Mouse (Mus musculus): ENCODE measurements around the gene Astn2. TPM values are rescaled to one million over a fixed set of nuclear protein-coding genes. Genes with fewer than 3 reads are reported as not detected.

Astn2 gene
- polyA plus RNA-seq, 1 experiment from 2014 or later, result 2.9 TPM

DNA sequence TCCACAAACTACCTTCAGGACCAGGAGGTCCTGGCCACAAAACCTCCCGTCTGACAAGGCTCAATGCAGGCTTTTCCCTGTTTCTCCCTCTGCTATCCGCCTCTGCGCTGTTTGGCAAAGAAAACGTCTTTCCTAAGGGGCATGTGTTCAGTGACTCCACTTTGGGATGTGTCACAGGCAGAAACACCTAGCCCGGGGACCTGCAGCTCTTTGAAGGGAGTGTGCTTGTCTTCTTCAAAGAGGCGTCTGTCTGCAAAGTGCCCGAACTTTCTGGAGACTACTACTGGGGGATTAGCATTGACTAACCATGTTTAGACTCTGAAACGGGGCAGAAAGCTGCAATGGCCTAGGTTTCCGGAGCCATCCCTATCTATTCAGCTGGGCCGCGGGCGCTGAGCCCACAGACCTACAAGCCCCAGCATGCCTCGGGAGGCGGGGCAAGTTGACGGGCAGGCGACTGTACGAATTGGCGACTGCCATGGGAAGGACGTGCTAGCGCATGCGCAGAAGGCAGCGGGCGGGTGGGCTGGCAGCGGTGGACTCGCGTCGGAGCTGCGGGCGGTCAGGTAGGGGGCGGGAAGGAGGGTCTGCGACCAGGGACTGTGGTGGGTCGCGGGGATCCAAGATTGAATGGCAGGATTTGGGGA is 799.8 kb downstream of the Astn2 start, which contains the start of gene Trim32:
TSS of gene Trim32 (plus strand) at position 483 of the 647 bp plus-strand sequence.
- H3K27ac ChIP-seq, result peak within 1 kb of the TSS; percentile 77
- no peaks in the 10 kb centered on the region for H3K27me3 ChIP-seq
- WGBS, result 3% methylated on average over 33 of the region's 33 CpGs
- ATAC-seq (ENCODE audit: low FRiP score), result peak; percentile 97
- H3K36me3 ChIP-seq, result no peaks in the 10 kb centered on the region
- H3K4me2 ChIP-seq (replicated peaks), result peak within 1 kb of the TSS; percentile 73
- H3K9ac ChIP-seq, result peak within 1 kb of the TSS; percentile 84
- peak within 1 kb of the TSS; percentile 60 for H3K4me3 ChIP-seq
- peaks cover 20% of the 10 kb centered on the region for H3K4me1 ChIP-seq
- no peaks in the 10 kb centered on the region for H3K9me3 ChIP-seq (replicated peaks)

DNA sequence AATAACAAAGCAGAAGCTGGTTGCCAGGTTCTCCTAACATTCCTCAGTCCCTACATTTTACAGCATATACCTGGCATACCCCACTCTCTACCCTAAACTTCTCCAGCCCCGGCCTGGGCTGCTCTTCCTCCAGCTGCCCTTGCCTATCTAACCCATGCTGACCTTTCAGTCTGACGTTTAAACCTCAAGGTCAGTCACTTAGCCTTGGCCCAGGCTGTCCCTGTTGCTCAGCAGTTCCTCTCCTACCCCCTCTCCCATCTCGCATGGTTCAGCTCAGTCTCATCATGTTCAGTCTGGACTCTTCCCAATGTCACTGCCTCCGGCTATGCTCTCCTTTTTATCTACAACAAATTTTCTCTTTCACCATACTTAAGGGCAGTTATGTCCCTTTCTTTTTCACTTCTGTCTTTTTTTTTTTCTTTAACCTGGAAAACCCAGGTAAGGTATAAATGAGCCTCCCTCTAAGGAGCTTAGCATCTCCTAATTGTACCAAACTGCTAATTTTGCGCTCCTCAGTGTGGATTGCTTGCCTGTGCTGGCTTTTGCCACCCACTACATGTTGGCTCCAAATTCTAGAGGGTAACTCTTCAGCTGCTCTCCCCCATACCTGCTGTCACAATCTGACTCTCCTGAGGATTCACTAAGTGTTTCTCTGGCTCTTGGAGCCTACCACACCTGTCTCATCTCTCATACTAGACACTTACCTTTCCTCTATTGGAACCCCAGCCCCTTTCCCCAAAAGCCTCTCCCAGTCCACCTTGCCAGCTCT is 809.6 kb downstream of the Astn2 start:
- H3K4me2 ChIP-seq (replicated peaks), result no peak overlapping the region
- ATAC-seq (ENCODE audit: low FRiP score), result no peak
- H3K4me3 ChIP-seq, result no peak overlapping the region
- 72% methylated on average over 5 of the region's 5 CpGs for WGBS
- H3K9ac ChIP-seq, result no peak overlapping the region
- H3K27me3 ChIP-seq, result no peaks in the 10 kb centered on the region
- H3K36me3 ChIP-seq, result no peaks in the 10 kb centered on the region
- H3K4me1 ChIP-seq, result no peaks in the 10 kb centered on the region
- no peak overlapping the region for H3K27ac ChIP-seq
- no peaks in the 10 kb centered on the region for H3K9me3 ChIP-seq (replicated peaks)

DNA sequence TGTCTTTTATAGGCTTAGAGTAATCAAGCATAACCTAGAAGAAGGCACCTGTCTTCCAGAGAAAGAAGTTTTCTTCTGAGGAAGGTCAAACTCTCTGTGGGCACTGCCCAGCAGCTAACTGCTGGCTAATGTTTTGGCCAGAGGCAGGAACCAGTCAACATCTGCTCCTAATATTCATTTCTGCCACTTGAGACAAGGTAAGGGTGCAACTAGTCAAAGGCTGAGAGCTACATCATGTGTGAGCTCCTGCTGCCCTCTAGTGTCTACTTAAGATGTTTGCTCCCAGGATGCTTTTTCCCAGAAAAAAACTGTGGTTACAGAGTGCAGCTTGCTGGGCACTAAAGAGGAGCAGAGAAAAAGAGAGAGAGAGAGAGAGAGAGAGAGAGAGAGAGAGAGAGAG is 814.6 kb downstream of the Astn2 start:
- no peaks in the 10 kb centered on the region for H3K9me3 ChIP-seq (replicated peaks)
- no peak overlapping the region for H3K4me2 ChIP-seq (replicated peaks)
- H3K27ac ChIP-seq, result no peak overlapping the region
- no peaks in the 10 kb centered on the region; the same call in 1 of the 2 replicates for H3K4me1 ChIP-seq
- H3K36me3 ChIP-seq, result no peaks in the 10 kb centered on the region
- no peak overlapping the region for H3K9ac ChIP-seq
- H3K27me3 ChIP-seq, result no peaks in the 10 kb centered on the region
- ATAC-seq (ENCODE audit: low FRiP score), result peak; percentile 73
- no peak overlapping the region for H3K4me3 ChIP-seq

DNA sequence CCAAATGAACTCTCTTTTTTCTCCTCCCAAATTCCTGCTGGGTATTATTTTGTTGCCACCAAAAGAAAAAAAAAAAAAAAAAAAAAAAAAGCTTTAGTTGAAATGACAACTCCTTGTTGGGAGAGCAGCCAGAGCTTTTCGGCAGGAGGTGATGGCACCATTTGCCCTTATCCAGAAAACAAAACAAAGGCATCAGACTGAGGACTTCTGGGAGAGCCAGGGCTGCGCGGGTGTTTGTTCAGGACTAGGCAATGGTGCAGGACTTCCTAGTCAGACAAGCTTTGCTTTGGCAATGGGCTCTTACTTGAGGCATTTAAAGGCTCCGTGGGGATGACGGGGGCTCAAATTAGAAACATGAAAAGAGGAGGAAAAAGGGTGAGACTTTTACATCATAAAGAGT is 817.5 kb downstream of the Astn2 start:
- H3K9me3 ChIP-seq (replicated peaks), result no peaks in the 10 kb centered on the region
- H3K27me3 ChIP-seq, result no peaks in the 10 kb centered on the region
- no peaks in the 10 kb centered on the region for H3K36me3 ChIP-seq
- ATAC-seq (ENCODE audit: low FRiP score), result no peak
- no peak overlapping the region for H3K4me3 ChIP-seq
- H3K27ac ChIP-seq, result no peak overlapping the region
- no peak overlapping the region for H3K9ac ChIP-seq
- no peak overlapping the region for H3K4me2 ChIP-seq (replicated peaks)
- 36% methylated on average over 5 of the region's 5 CpGs for WGBS
- H3K4me1 ChIP-seq, result no peaks in the 10 kb centered on the region; the same call in 1 of the 2 replicates

DNA sequence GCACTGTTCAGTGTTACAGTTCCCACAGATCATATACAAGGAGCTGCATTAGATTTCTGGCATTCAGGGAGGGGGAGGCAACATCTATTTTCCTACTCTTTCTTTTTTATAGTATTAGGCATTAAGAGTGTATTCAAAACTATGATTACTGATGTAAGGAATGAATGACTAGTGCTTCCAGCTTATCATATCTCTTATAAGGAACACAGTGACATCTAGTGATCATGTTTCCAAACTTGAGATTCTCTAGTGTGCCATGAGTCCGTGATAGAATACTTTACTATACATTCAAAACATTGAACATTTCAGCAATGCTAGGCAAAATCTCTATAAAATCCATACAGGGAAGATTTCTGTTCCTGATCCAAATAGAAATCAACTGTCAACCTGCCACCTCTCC is 824.2 kb downstream of the Astn2 start:
- no peaks in the 10 kb centered on the region for H3K27me3 ChIP-seq
- H3K36me3 ChIP-seq, result no peaks in the 10 kb centered on the region
- H3K4me3 ChIP-seq, result no peak overlapping the region
- H3K9ac ChIP-seq, result no peak overlapping the region
- WGBS, result 79% methylated on average over 1 of the region's 1 CpGs
- H3K4me1 ChIP-seq, result no peaks in the 10 kb centered on the region
- H3K4me2 ChIP-seq (replicated peaks), result no peak overlapping the region
- ATAC-seq (ENCODE audit: low FRiP score), result no peak
- no peak overlapping the region for H3K27ac ChIP-seq
- H3K9me3 ChIP-seq (replicated peaks), result no peaks in the 10 kb centered on the region

DNA sequence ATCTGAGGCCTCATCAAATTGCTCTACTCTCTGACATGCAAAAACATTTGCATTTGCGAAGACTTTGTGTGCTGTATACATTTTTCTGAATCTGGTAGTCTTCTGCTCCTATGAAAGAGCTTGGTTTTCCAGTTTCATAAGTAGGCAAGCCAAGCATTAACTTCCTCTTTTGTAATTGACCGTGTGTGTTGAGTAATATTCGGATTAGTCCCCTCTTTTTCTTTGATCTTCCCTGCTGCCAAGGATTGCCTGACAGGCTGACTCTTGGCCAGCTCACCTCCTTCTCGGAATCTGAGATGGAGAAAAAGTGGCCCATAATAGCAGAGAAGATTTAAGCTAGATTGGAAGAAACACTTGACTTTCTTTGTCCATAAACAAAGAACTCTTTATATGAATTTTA is 838.9 kb downstream of the Astn2 start:
- Histone ChIP-seq H3K27me3 (no peaks in the 10 kb centered on the region), H3K36me3 (no peaks in the 10 kb centered on the region), H3K4me2 (replicated peaks) (no peak overlapping the region), H3K4me1 (no peaks in the 10 kb centered on the region), H3K27ac (no peak overlapping the region), H3K9ac (no peak overlapping the region), H3K9me3 (replicated peaks) (no peaks in the 10 kb centered on the region), H3K4me3 (no peak overlapping the region)
- WGBS, result 75% methylated on average over 4 of the region's 4 CpGs
- ATAC-seq (ENCODE audit: low FRiP score), result no peak

DNA sequence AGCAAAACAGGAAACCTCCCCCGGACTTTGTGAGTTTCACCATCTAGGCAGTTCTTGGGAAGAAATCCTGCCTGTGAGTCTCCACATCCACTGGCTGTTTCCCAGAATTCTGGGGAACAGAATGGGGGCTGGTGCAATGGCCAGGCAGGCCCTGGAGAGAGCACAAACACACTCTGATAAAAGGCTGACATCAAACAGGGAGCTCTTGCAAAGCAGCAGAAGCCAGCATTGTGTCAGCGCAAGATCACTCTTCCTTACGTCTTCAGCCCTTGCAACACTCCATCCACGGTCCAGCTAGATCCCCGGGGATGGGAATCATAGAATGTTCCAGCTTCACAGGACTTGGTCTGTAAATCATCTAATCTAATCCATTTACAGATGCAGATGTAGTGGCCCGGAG is 855.9 kb downstream of the Astn2 start:
- H3K9me3 ChIP-seq (replicated peaks), result no peaks in the 10 kb centered on the region
- ATAC-seq (ENCODE audit: low FRiP score), result no peak
- WGBS, result 75% methylated on average over 6 of the region's 6 CpGs
- H3K4me3 ChIP-seq, result no peak overlapping the region
- no peaks in the 10 kb centered on the region for H3K27me3 ChIP-seq
- H3K27ac ChIP-seq, result no peak overlapping the region
- no peaks in the 10 kb centered on the region for H3K4me1 ChIP-seq
- H3K4me2 ChIP-seq (replicated peaks), result no peak overlapping the region
- H3K9ac ChIP-seq, result no peak overlapping the region
- no peaks in the 10 kb centered on the region for H3K36me3 ChIP-seq

DNA sequence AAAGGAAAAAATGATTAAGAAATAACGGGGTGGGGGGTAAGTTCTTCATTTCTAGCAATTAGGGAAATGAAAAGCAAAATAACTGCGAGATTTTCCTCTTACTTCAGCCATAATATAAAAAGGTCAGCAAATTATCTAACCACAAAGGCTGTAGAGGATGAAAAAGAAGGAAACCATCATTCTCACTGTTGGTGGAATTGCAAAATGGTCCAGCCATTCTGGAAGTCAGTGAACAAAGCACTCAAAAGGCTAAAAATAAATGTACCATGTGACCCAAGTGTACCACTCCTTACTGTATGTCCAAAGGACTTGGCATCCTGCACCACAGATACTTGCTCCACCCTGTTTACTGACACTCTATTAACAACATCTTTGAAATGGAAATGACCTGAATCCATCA is 858.8 kb downstream of the Astn2 start:
- Histone ChIP-seq H3K4me1 (no peaks in the 10 kb centered on the region), H3K27me3 (no peaks in the 10 kb centered on the region), H3K4me3 (no peak overlapping the region), H3K4me2 (replicated peaks) (no peak overlapping the region), H3K9ac (no peak overlapping the region), H3K36me3 (no peaks in the 10 kb centered on the region), H3K9me3 (replicated peaks) (no peaks in the 10 kb centered on the region), H3K27ac (no peak overlapping the region)
- no peak for ATAC-seq (ENCODE audit: low FRiP score)
- WGBS, result 80% methylated on average over 2 of the region's 2 CpGs

DNA sequence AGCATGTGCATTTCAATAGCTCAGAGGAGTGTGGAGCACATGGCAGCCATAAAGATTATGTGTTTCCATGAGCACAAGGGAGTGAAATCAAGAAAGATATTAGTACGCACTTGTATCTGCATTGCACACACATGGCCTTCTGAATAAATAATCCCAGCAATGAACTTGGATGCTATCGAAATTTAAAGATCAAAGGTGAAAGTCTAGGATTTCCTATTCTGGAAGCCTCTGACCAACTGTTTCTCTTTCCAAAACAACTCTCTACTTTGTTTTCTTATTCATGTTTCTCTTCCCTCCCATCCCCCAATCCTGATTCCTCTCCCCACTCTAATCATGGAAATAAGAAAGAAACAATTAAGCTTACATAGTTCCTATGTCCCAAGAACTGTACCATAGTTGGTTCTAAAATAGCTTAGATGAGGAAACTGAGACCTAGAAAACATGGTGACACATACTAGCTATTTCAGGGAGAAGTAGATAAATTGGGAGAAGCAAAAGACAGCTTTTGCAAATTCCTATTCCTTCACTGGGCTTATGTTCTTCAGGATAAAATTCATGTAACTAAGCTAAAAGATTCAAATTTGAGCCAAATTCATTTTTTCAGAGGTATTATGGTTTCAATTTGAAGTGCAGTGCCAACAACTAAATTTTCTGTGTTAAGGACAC is 872.2 kb downstream of the Astn2 start:
- Histone ChIP-seq H3K4me1 (no peaks in the 10 kb centered on the region), H3K9me3 (replicated peaks) (no peaks in the 10 kb centered on the region), H3K4me2 (replicated peaks) (no peak overlapping the region), H3K27me3 (no peaks in the 10 kb centered on the region), H3K36me3 (no peaks in the 10 kb centered on the region), H3K9ac (no peak overlapping the region), H3K27ac (no peak overlapping the region), H3K4me3 (no peak overlapping the region)
- WGBS, result 84% methylated on average over 2 of the region's 2 CpGs
- no peak for ATAC-seq (ENCODE audit: low FRiP score)

DNA sequence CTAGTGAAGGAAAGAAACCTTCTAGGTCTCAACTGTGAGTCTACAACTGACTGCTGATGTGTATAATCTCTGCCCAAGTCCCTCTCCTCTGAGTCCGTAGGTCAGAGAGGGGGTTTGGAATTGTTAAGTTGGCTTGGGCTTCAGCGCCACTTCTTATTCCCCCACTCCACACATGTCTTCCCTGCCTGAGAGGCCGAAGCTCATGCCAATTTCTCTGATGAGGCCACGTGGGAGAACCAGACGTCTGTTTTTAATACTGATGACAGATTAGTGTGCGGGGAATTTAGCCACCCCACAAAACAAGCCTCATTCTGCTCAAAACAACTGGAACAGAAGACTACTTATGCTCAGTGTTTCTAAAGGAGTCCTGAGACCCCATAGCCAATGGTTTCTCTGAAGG is 872.8 kb downstream of the Astn2 start:
- no peaks in the 10 kb centered on the region for H3K27me3 ChIP-seq
- no peaks in the 10 kb centered on the region for H3K9me3 ChIP-seq (replicated peaks)
- no peaks in the 10 kb centered on the region for H3K4me1 ChIP-seq
- H3K4me2 ChIP-seq (replicated peaks), result no peak overlapping the region
- H3K27ac ChIP-seq, result no peak overlapping the region
- WGBS, result 61% methylated on average over 6 of the region's 6 CpGs
- no peak overlapping the region for H3K4me3 ChIP-seq
- no peak overlapping the region for H3K9ac ChIP-seq
- ATAC-seq (ENCODE audit: low FRiP score), result no peak
- no peaks in the 10 kb centered on the region for H3K36me3 ChIP-seq

DNA sequence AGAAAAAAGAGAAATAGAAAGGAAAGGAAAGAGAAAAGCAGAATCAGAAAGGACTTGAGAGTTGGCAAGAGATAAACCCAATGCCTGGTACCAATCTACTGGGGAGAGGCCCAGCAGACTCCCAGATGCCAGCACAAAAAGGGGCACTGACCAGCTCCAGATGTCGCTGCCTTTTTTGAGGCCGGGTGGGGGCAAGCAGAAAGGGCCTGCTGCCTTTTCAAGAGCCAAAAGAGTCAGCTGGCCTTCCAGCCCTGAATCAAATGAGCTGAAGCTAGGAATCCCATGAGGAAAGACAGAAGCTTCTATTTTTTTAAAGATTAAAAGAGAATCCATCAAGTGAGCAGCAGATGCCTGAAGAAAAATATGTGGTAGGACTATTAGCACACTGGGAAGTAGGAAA is 873.5 kb downstream of the Astn2 start:
- WGBS, result 70% methylated on average over 2 of the region's 2 CpGs
- H3K4me3 ChIP-seq, result no peak overlapping the region

DNA sequence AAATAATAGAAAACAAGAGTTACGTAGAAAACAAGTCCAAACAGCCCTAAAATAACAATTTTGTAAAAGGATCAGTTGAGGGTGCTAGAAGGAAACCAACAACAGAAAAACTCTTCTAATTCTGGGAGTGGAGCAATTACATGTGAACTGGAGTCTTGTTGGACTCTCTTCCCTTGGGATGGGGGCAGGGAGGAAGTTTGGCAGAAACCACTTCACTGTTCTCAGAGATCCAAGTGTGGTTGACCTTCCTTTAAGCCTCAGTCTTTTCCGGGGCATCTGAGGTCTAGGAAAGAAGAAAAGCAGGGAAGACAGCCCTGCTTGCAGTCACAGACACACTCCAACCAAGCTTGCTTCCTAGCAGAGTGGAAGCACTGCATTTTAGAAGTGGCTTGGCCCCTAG is 896.3 kb downstream of the Astn2 start:
- Histone ChIP-seq H3K4me1 (no peaks in the 10 kb centered on the region), H3K36me3 (no peaks in the 10 kb centered on the region), H3K4me2 (replicated peaks) (no peak overlapping the region), H3K9me3 (replicated peaks) (no peaks in the 10 kb centered on the region), H3K27me3 (no peaks in the 10 kb centered on the region), H3K4me3 (no peak overlapping the region), H3K9ac (no peak overlapping the region), H3K27ac (no peak overlapping the region)
- WGBS, result 71% methylated on average over 2 of the region's 2 CpGs
- ATAC-seq (ENCODE audit: low FRiP score), result no peak

More for the DNA sequence above, 873.5 kb downstream of the Astn2 start:
- no peaks in the 10 kb centered on the region for H3K27me3 ChIP-seq
- no peaks in the 10 kb centered on the region for H3K4me1 ChIP-seq
- H3K9ac ChIP-seq, result no peak overlapping the region
- ATAC-seq (ENCODE audit: low FRiP score), result no peak
- H3K36me3 ChIP-seq, result no peaks in the 10 kb centered on the region
- no peak overlapping the region for H3K4me2 ChIP-seq (replicated peaks)
- H3K27ac ChIP-seq, result no peak overlapping the region
- H3K9me3 ChIP-seq (replicated peaks), result no peaks in the 10 kb centered on the region
